Mouse (Mus musculus) lung, postnatal 0 days (tissue): ENCODE data around the gene Nlrc4. TPM values are rescaled to one million over a fixed set of nuclear protein-coding genes. Genes with fewer than 3 reads are reported as not detected.
A peak's percentile ranks its signal among the peaks of the same experiment; 100 is the strongest.

Experiments
- ATAC-seq: fragments of 200-750 bp; cut with Nextera tagmentation; 2 replicates; pipeline ENCODE4 v1.8.0; 2017; ENCODE audit warnings: moderate library complexity
- DNase-seq: peaks from one replicate; pipeline ENCODE4 v3.0.0-alpha.2; 2016; ENCODE audit warnings: low spot score
- H3K27ac ChIP-seq: fragments of 300-500 bp; sonication (generic); 2 replicates; pipeline ENCODE4 v1.5.1; 2014; ENCODE audit warnings: antibody characterized with exemption, mild to moderate bottlenecking, low read length, mixed read lengths
- H3K27me3 ChIP-seq: fragments of 300-500 bp; sonication (generic); replicated peaks from 2 replicates; pipeline ENCODE4 v1.6.1; 2014; ENCODE audit warnings: low read length, mixed read lengths; ENCODE audit not compliant: insufficient read depth
- H3K36me3 ChIP-seq: fragments of 300-500 bp; sonication (generic); 2 replicates; pipeline ENCODE4 v1.6.1; 2014; ENCODE audit warnings: low read length, mixed read lengths; ENCODE audit not compliant: insufficient read depth
- H3K4me1 ChIP-seq: fragments of 300-500 bp; sonication (generic); 2 replicates; pipeline ENCODE4 v1.6.1; 2014; ENCODE audit warnings: antibody characterized with exemption, low read depth, low read length, mixed read lengths; ENCODE audit not compliant: insufficient read depth
- H3K4me2 ChIP-seq: fragments of 300-500 bp; sonication (generic); replicated peaks from 2 replicates; pipeline ENCODE4 v1.6.1; 2014; ENCODE audit warnings: low read depth, mild to moderate bottlenecking, low read length, moderate library complexity, mixed read lengths
- H3K4me3 ChIP-seq: fragments of 300-500 bp; sonication (generic); 2 replicates; pipeline ENCODE4 v1.5.1; 2014; ENCODE audit warnings: low read depth, low read length
- H3K9ac ChIP-seq: fragments of 300-500 bp; sonication (generic); replicated peaks from 2 replicates; pipeline ENCODE4 v1.6.1; 2014; ENCODE audit warnings: low read depth, mild to moderate bottlenecking
- H3K9me3 ChIP-seq: fragments of 300-500 bp; sonication (generic); 2 replicates; pipeline ENCODE4 v1.6.1; 2016; ENCODE audit warnings: low read length, mixed read lengths
- CTCF ChIP-seq: IDR thresholded peaks from 2 replicates; pipeline ENCODE4 v1.5.1; 2016; ENCODE audit warnings: antibody characterized with exemption, mild to moderate bottlenecking
- EP300 ChIP-seq: IDR thresholded peaks from 2 replicates; pipeline ENCODE4 v1.6.1; 2016; ENCODE audit warnings: antibody characterized with exemption, mild to moderate bottlenecking, control low read depth
- WGBS: fragments of 180-500 bp; shearing (Covaris S2); extraction: QIAGEN DNeasy Blood & Tissue Kit; methylation state at CpG from one replicate; pipeline ENCODE4 v1.1.7; 2014; 5-methylcytosine and 5-hydroxymethylcytosine counted together
- polyA plus RNA-seq: library from polyadenylated mRNA; unstranded; fragments of >200 nt; fragmentation: Nextera tagmentation; extraction: Ambion mirVana; gene quantifications from 2 replicates; pipeline ENCODE4 v1.2.1, GENCODE M21; 2015

Gene Nlrc4
- polyA plus RNA-seq, 1 experiment from 2014 or later: 0.53 TPM

- ATAC-seq: no peak
- no peak for DNase-seq
- Histone ChIP-seq H3K36me3 (peaks cover 9% of the 10 kb centered on the region; the same call in 1 of the 2 replicates), H3K27ac (no peak overlapping the region), H3K9ac (no peak overlapping the region), H3K4me3 (no peak overlapping the region), H3K9me3 (no peaks in the 10 kb centered on the region), H3K4me1 (no peaks in the 10 kb centered on the region), H3K4me2 (no peak overlapping the region), H3K27me3 (no peaks in the 10 kb centered on the region)
- TF ChIP-seq CTCF (peak; percentile 30; the same call in 1 of the 2 replicates), EP300 (no peak)
- WGBS: 77% methylated on average over 3 of the region's 3 CpGs
Measured at GRCm38 (mm10) chr17:74389847-74390246, 69.1 kb downstream of the Nlrc4 start.

GRCm38 (mm10) chr17:74386657-74387056, 72.3 kb downstream of the Nlrc4 start:
- H3K4me3 ChIP-seq: no peak overlapping the region
- ATAC-seq (no peak), DNase-seq (no peak)
- TF ChIP-seq CTCF (no peak), EP300 (no peak)
- no peaks in the 10 kb centered on the region for H3K9me3 ChIP-seq
- H3K27me3 ChIP-seq: no peaks in the 10 kb centered on the region
- peaks cover 23% of the 10 kb centered on the region; the same call in 1 of the 2 replicates for H3K36me3 ChIP-seq
- H3K4me2 ChIP-seq: no peak overlapping the region
- no peak overlapping the region for H3K9ac ChIP-seq
- no peak overlapping the region for H3K27ac ChIP-seq
- H3K4me1 ChIP-seq: no peaks in the 10 kb centered on the region

GRCm38 (mm10) chr17:74376916-74377315, 82.0 kb downstream of the Nlrc4 start:
- no peaks in the 10 kb centered on the region for H3K27me3 ChIP-seq
- H3K4me2 ChIP-seq: no peak overlapping the region
- ATAC-seq (no peak), DNase-seq (peak; percentile 31)
- no peak overlapping the region for H3K27ac ChIP-seq
- H3K4me3 ChIP-seq: no peak overlapping the region
- 50% methylated on average over 1 of the region's 1 CpGs for WGBS
- H3K9ac ChIP-seq: no peak overlapping the region
- TF ChIP-seq EP300: no peak
- TF ChIP-seq CTCF: no peak
- peaks cover 34% of the 10 kb centered on the region for H3K36me3 ChIP-seq
- H3K9me3 ChIP-seq: no peaks in the 10 kb centered on the region
- no peaks in the 10 kb centered on the region for H3K4me1 ChIP-seq

Other genes with a start within 250 kb of the Nlrc4 start
- 54.2 and 56.3 TPM in 2 replicates for gene Memo1, start 163.6 kb downstream of the Nlrc4 start, polyA plus RNA-seq
- 149 and 165 TPM in 2 replicates for gene Dpy30, start 135.2 kb downstream of the Nlrc4 start, polyA plus RNA-seq
- 10.1 and 12.7 TPM in 2 replicates for gene Spast, start 120.2 kb downstream of the Nlrc4 start, polyA plus RNA-seq
- gene Slc30a6, start 63.5 kb downstream of the Nlrc4 start, polyA plus RNA-seq: 26.7 and 28.6 TPM in 2 replicates
- 106 and 112 TPM in 2 replicates for gene Yipf4, start 30.4 kb upstream of the Nlrc4 start, polyA plus RNA-seq
- 104 and 108 TPM in 2 replicates for gene Birc6, start 69.2 kb upstream of the Nlrc4 start, polyA plus RNA-seq